In genomic region chr4:130295047-130295745, GRCm38 (mm10) we compare ENCODE assay signal across 10 mouse cellular contexts. TPM values are rescaled to one million over a fixed set of nuclear protein-coding genes. Genes with fewer than 3 reads are reported as not detected.
DNase-seq lines count a peak whose midpoint lies in the region; ATAC-seq and TF ChIP-seq lines count a peak whose summit lies in the region.
"Had no signal": no experiment of that assay in that cellular context is flagged by ENCODE, and none has a peak within 500 bp of the region (broad histone marks: within the 10 kb centered on the region; RNA-seq: fewer than 3 reads in every experiment).

No protein-coding gene starts in this region.

- no peak for ATAC-seq in heart, embryonic 13.5 days (ENCODE audit: extremely low read depth, insufficient number of reproducible peaks, low FRiP score, low TSS enrichment)
- ATAC-seq in megakaryocyte-erythroid progenitor cell, adult 5-6 weeks (replicated peaks; ENCODE audit: low FRiP score, low TSS enrichment, poor library complexity, severe bottlenecking) = peak; percentile 36
- no peak for ATAC-seq in forebrain, embryonic 12.5 days (ENCODE audit: low FRiP score)

- intact Hi-C loops in left cerebral cortex, postnatal 4 days (cut with DNase I) = no loop called here

- peak overlapping the region; percentile 34; the same call in 1 of the 2 replicates for H3K4me2 ChIP-seq in heart, embryonic 13.5 days
- no peak overlapping the region for H3K4me2 ChIP-seq in forebrain, embryonic 12.5 days
- H3K4me2 ChIP-seq: embryonic facial prominence, embryonic 12.5 days had no signal

- no peak overlapping the region for H3K4me3 ChIP-seq in heart, embryonic 13.5 days
- H3K4me3 ChIP-seq in bone marrow, adult 2 months (replicated peaks; ENCODE audit: control insufficient read depth, low read depth, low read length) = peak overlapping the region; percentile 9
- H3K4me3 ChIP-seq in limb, embryonic 10.5 days = no peak overlapping the region
- no peak overlapping the region for H3K4me3 ChIP-seq in forebrain, embryonic 12.5 days (replicated peaks)
- H3K4me3 ChIP-seq: embryonic facial prominence, embryonic 12.5 days had no signal

- no peak for TF ChIP-seq CTCF in bone marrow, adult 2 months (IDR thresholded peaks at IDR 0.05; ENCODE audit: control insufficient read depth, insufficient read depth, low read length)

- no peak for DNase-seq in heart, adult 8-10 months (ENCODE audit: low spot score)
- peak; percentile 54 for DNase-seq in limb, embryonic 10.5 days (ENCODE audit: low spot score)
- DNase-seq in cerebellum, adult 11-12 months = no peak
- DNase-seq in left cerebral cortex, postnatal 4 days = no peak
- DNase-seq: kidney, postnatal 14 days had no signal

- WGBS in heart, embryonic 13.5 days = 48% methylated on average over 23 of the region's 23 CpGs
- WGBS in bone marrow, adult 2 months = 38% methylated on average over 23 of the region's 23 CpGs
- 52% methylated on average over 23 of the region's 23 CpGs for WGBS in limb, embryonic 10.5 days
- WGBS in forebrain, embryonic 12.5 days = 57% methylated on average over 23 of the region's 23 CpGs

- no peak overlapping the region; the same call in 1 of the 2 replicates for H3K27ac ChIP-seq in heart, embryonic 13.5 days (replicated peaks)
- peak overlapping the region; percentile 74 for H3K27ac ChIP-seq in bone marrow, adult 2 months (ENCODE audit: control insufficient read depth, insufficient read depth, low read depth, low read length, poor library complexity)
- no peak overlapping the region for H3K27ac ChIP-seq in limb, embryonic 10.5 days
- no peak overlapping the region for H3K27ac ChIP-seq in forebrain, embryonic 12.5 days
- H3K27ac ChIP-seq: embryonic facial prominence, embryonic 12.5 days had no signal

- H3K27me3 ChIP-seq in heart, embryonic 13.5 days (replicated peaks) = no peaks in the 10 kb centered on the region
- no peaks in the 10 kb centered on the region for H3K27me3 ChIP-seq in limb, embryonic 10.5 days (ENCODE audit: low read depth, poor library complexity, severe bottlenecking)
- H3K27me3 ChIP-seq in forebrain, embryonic 12.5 days = no peaks in the 10 kb centered on the region
- H3K27me3 ChIP-seq: embryonic facial prominence, embryonic 12.5 days had no signal

- H3K36me3 ChIP-seq in heart, embryonic 13.5 days = no peaks in the 10 kb centered on the region
- no peaks in the 10 kb centered on the region for H3K36me3 ChIP-seq in limb, embryonic 10.5 days
- H3K36me3 ChIP-seq in forebrain, embryonic 12.5 days (replicated peaks) = no peaks in the 10 kb centered on the region
- H3K36me3 ChIP-seq: embryonic facial prominence, embryonic 12.5 days had no signal

- H3K9ac ChIP-seq in heart, embryonic 13.5 days = 0 out of 2 replicates have a peak overlapping the region, but pooled peaks have one; percentile 20
- no peak overlapping the region for H3K9ac ChIP-seq in forebrain, embryonic 12.5 days
- H3K9ac ChIP-seq: embryonic facial prominence, embryonic 12.5 days had no signal

- no peaks in the 10 kb centered on the region for H3K9me3 ChIP-seq in heart, embryonic 13.5 days
- H3K9me3 ChIP-seq in limb, embryonic 10.5 days (replicated peaks) = no peaks in the 10 kb centered on the region
- H3K9me3 ChIP-seq in forebrain, embryonic 12.5 days = no peaks in the 10 kb centered on the region
- H3K9me3 ChIP-seq: embryonic facial prominence, embryonic 12.5 days had no signal

- peaks cover 29% of the 10 kb centered on the region for H3K4me1 ChIP-seq in heart, embryonic 13.5 days
- no peaks in the 10 kb centered on the region for H3K4me1 ChIP-seq in bone marrow, adult 2 months (ENCODE audit: control insufficient read depth, insufficient read depth, low read length)
- peaks cover 9% of the 10 kb centered on the region for H3K4me1 ChIP-seq in limb, embryonic 10.5 days
- peaks cover 4% of the 10 kb centered on the region for H3K4me1 ChIP-seq in forebrain, embryonic 12.5 days
- H3K4me1 ChIP-seq: embryonic facial prominence, embryonic 12.5 days had no signal

- 0 out of 2 replicates have a peak, but pooled peaks have one; percentile 13 for TF ChIP-seq POLR2A in bone marrow, adult 2 months (IDR thresholded peaks at IDR 0.05; ENCODE audit: borderline replicate concordance, control insufficient read depth, low read depth, low read length)

RNA-seq across cellular contexts. Expression of gene Fabp3, which starts 13.2 kb away (rescaled TPM):
- polyA plus RNA-seq in heart, embryonic 13.5 days (2015; fragmentation: Nextera tagmentation; extraction: Ambion mirVana) = 961 and 1,090 TPM in 2 replicates
- 1,000 to 10,000 TPM; 6,025 to 7,484 (median 6,750) TPM for total RNA-seq in heart, adult 8-10 months (2022)
- polyA plus RNA-seq in bone marrow, adult 2 months (2011; ENCODE audit: insufficient read depth, insufficient read length, low replicate concordance, missing spikeins) = 1.6 and 44.6 TPM in 2 replicates
- polyA plus RNA-seq in limb, embryonic 10.5 days (2016; fragmentation: Nextera tagmentation; extraction: Ambion mirVana) = 2.2 and 3.0 TPM in 2 replicates
- not detected in 2 replicates for total RNA-seq in megakaryocyte-erythroid progenitor cell, adult 5-6 weeks (2014; fragmentation: Nextera tagmentation)
- total RNA-seq in megakaryocyte-erythroid progenitor cell, adult 5-6 weeks (2017) = not detected in 2 replicates
- polyA plus RNA-seq in forebrain, embryonic 12.5 days (2016; fragmentation: Nextera tagmentation; extraction: Ambion mirVana) = 18.8 and 22.3 TPM in 2 replicates
- total RNA-seq in left cerebral cortex, postnatal 4 days (2021) = 100 to 1,000 TPM; 192 to 199 TPM

RNA-seq across cellular contexts. Expression of gene Gm10570, which starts 13.3 kb away (rescaled TPM):
- 0.75 and 1.2 TPM in 2 replicates for polyA plus RNA-seq in heart, embryonic 13.5 days (2015; fragmentation: Nextera tagmentation; extraction: Ambion mirVana)
- under 1 TPM in 1 of 4 experiments, not detected in 3; 0.91 TPM for total RNA-seq in heart, adult 8-10 months (2022)
- polyA plus RNA-seq in bone marrow, adult 2 months (2011; ENCODE audit: insufficient read depth, insufficient read length, low replicate concordance, missing spikeins) = not detected in 2 replicates
- not detected in 2 replicates for polyA plus RNA-seq in limb, embryonic 10.5 days (2016; fragmentation: Nextera tagmentation; extraction: Ambion mirVana)
- not detected in 2 replicates for total RNA-seq in megakaryocyte-erythroid progenitor cell, adult 5-6 weeks (2014; fragmentation: Nextera tagmentation)
- not detected in 2 replicates for total RNA-seq in megakaryocyte-erythroid progenitor cell, adult 5-6 weeks (2017)
- polyA plus RNA-seq in forebrain, embryonic 12.5 days (2016; fragmentation: Nextera tagmentation; extraction: Ambion mirVana) = not detected in 2 replicates
- total RNA-seq in left cerebral cortex, postnatal 4 days (2021) = 1 to 10 TPM; 1.0 to 1.7 TPM
- polyA plus RNA-seq: embryonic facial prominence, embryonic 12.5 days had no signal

RNA-seq across cellular contexts. Expression of gene Serinc2, which starts 16.2 kb away (rescaled TPM):
- polyA plus RNA-seq in heart, embryonic 13.5 days (2015; fragmentation: Nextera tagmentation; extraction: Ambion mirVana) = 10.9 and 11.3 TPM in 2 replicates
- total RNA-seq in heart, adult 8-10 months (2022) = 1 to 10 TPM; 1.9 to 3.7 (median 2.6) TPM
- polyA plus RNA-seq in bone marrow, adult 2 months (2011; ENCODE audit: insufficient read depth, insufficient read length, low replicate concordance, missing spikeins) = 0.52 TPM in 1 of 2 replicates, not detected in the other
- polyA plus RNA-seq in limb, embryonic 10.5 days (2016; fragmentation: Nextera tagmentation; extraction: Ambion mirVana) = 15.2 and 71.5 TPM in 2 replicates
- not detected in 2 replicates for total RNA-seq in megakaryocyte-erythroid progenitor cell, adult 5-6 weeks (2014; fragmentation: Nextera tagmentation)
- total RNA-seq in megakaryocyte-erythroid progenitor cell, adult 5-6 weeks (2017) = not detected in 2 replicates
- 88.9 and 95.5 TPM in 2 replicates for polyA plus RNA-seq in forebrain, embryonic 12.5 days (2016; fragmentation: Nextera tagmentation; extraction: Ambion mirVana)
- total RNA-seq in left cerebral cortex, postnatal 4 days (2021) = 1 to 10 TPM; 8.5 to 9.2 TPM

Comparison
In these comparisons a context has a peak if more than half of its experiments do, and no peak if none do; other contexts are left out.
1. RNA of gene Fabp3, which starts 13.2 kb away (polyA plus RNA-seq): 961 to 1,090 TPM in heart, embryonic 13.5 days; 1.6 to 44.6 TPM in bone marrow, adult 2 months, 18.8 to 22.3 TPM in forebrain, embryonic 12.5 days and 2.2 to 3.0 TPM in limb, embryonic 10.5 days; every median in the first group is over 10 times any median in the second.